In the genomic region with DNA sequence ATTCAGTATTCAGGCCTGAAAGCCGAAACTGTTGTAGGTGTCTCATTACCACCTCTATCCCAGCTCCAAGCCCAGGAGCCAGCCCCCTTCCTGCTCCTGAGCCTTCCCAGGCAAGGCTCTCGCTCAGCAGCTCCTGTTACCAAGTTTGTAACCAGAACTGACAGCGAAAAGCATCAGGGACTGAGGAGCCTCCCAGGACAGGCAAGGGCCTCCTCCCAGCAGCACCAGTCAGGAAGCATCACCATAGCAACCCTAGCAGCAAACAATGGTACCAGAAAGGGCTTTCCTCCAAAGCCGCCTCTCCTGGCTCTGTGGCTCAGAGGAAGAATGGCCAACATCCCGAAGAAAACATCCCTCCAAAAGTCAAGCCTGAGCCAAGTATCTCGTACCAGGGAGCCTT, we compare ENCODE assay signal across 10 mouse cellular contexts. TPM values are rescaled to one million over a fixed set of nuclear protein-coding genes. Genes with fewer than 3 reads are reported as not detected.
DNase-seq lines count a peak whose midpoint lies in the region; ATAC-seq lines count a peak whose summit lies in the region.
"Had no signal": no experiment of that assay in that cellular context is flagged by ENCODE, and none has a peak within 500 bp of the region (broad histone marks: within the 10 kb centered on the region; RNA-seq: fewer than 3 reads in every experiment).

Tex52 (plus strand) TSS at position 265 of the 400 bp plus-strand sequence.
Gm44596 (plus strand) TSS at position 312 of the 400 bp plus-strand sequence.

- no peak within 1 kb of the TSS for H3K4me3 ChIP-seq in forebrain, embryonic 10.5 days
- no peak within 1 kb of the TSS for H3K4me3 ChIP-seq in lung, embryonic 16.5 days (ENCODE audit: low read length)
- no peak within 1 kb of the TSS for H3K4me3 ChIP-seq in stomach, embryonic 16.5 days (replicated peaks; ENCODE audit: low read length)

- H3K4me2 ChIP-seq in lung, embryonic 16.5 days (ENCODE audit: low read depth, low read length) = no peak within 1 kb of the TSS
- no peak within 1 kb of the TSS for H3K4me2 ChIP-seq in stomach, embryonic 16.5 days (ENCODE audit: low read depth, low read length)

- H3K4me1 ChIP-seq in forebrain, embryonic 10.5 days = peaks cover 29% of the 10 kb centered on the region
- H3K4me1 ChIP-seq in lung, embryonic 16.5 days (replicated peaks; ENCODE audit: control insufficient read depth, insufficient read depth, low read length) = no peaks in the 10 kb centered on the region
- H3K4me1 ChIP-seq in stomach, embryonic 16.5 days (ENCODE audit: control insufficient read depth, insufficient read depth, low read length) = no peaks in the 10 kb centered on the region

- H3K27me3 ChIP-seq in forebrain, embryonic 10.5 days (ENCODE audit: poor library complexity, severe bottlenecking) = no peaks in the 10 kb centered on the region
- H3K27me3 ChIP-seq in lung, embryonic 16.5 days (ENCODE audit: control insufficient read depth, insufficient read depth, low read depth, low read length) = no peaks in the 10 kb centered on the region
- H3K27me3 ChIP-seq in stomach, embryonic 16.5 days (ENCODE audit: control insufficient read depth, insufficient read depth, low read length) = no peaks in the 10 kb centered on the region

- 17% methylated on average over 6 of the region's 6 CpGs for WGBS in forebrain, embryonic 10.5 days
- 55% methylated on average over 6 of the region's 6 CpGs for WGBS in lung, embryonic 16.5 days
- WGBS in stomach, embryonic 16.5 days = 58% methylated on average over 6 of the region's 6 CpGs

- H3K36me3 ChIP-seq in forebrain, embryonic 10.5 days (replicated peaks) = peaks cover 73% of the 10 kb centered on the region
- peaks cover 57% of the 10 kb centered on the region for H3K36me3 ChIP-seq in lung, embryonic 16.5 days (ENCODE audit: control insufficient read depth, insufficient read depth, low read length)
- peaks cover 11% of the 10 kb centered on the region for H3K36me3 ChIP-seq in stomach, embryonic 16.5 days (ENCODE audit: control insufficient read depth, insufficient read depth, low read length)

- H3K27ac ChIP-seq in forebrain, embryonic 10.5 days = peak within 1 kb of the TSS; percentile 6; the same call in 1 of the 2 replicates
- H3K27ac ChIP-seq in lung, embryonic 16.5 days (ENCODE audit: low read length) = no peak within 1 kb of the TSS
- H3K27ac ChIP-seq in stomach, embryonic 16.5 days (ENCODE audit: low read length) = peak within 1 kb of the TSS; percentile 71

- H3K9me3 ChIP-seq in forebrain, embryonic 10.5 days = no peaks in the 10 kb centered on the region
- H3K9me3 ChIP-seq in lung, embryonic 16.5 days (ENCODE audit: control insufficient read depth, low read length) = no peaks in the 10 kb centered on the region
- no peaks in the 10 kb centered on the region for H3K9me3 ChIP-seq in stomach, embryonic 16.5 days (replicated peaks; ENCODE audit: control insufficient read depth, low read length)

- ATAC-seq in frontal cortex, adult (ENCODE audit: low TSS enrichment) = peak; percentile 90
- ATAC-seq in lung, embryonic 16.5 days (ENCODE audit: low read depth) = peak; percentile 57
- ATAC-seq in stomach, embryonic 16.5 days (ENCODE audit: insufficient read depth, low FRiP score) = peak; percentile 56

- no peak within 1 kb of the TSS for H3K9ac ChIP-seq in lung, embryonic 16.5 days (ENCODE audit: low read length)
- no peak within 1 kb of the TSS for H3K9ac ChIP-seq in stomach, embryonic 16.5 days (ENCODE audit: low read length)

- intact Hi-C loops in heart, postnatal 25 days (cut with DNase I) = no loop called here

- no peak for DNase-seq in frontal cortex, postnatal 10 days (ENCODE audit: low spot score in 2 of 2)
- peak; percentile 52 for DNase-seq in forebrain, embryonic 10.5 days (ENCODE audit: extremely low spot score, low spot score)
- peak; percentile 33 for DNase-seq in heart, postnatal 25 days (ENCODE audit: low spot score)
- DNase-seq in adrenal gland, adult 8-10 months = no peak
- no peak for DNase-seq in ovary, adult 18-20 months (ENCODE audit: low spot score)

RNA-seq across cellular contexts. Expression of gene Tex52, which starts in this region (rescaled TPM):
- 0.44 and 0.71 TPM in 2 replicates for polyA plus RNA-seq in forebrain, embryonic 10.5 days (2016; fragmentation: Nextera tagmentation; extraction: Ambion mirVana)
- not detected for total RNA-seq in heart, postnatal 25 days (2021)
- polyA plus RNA-seq in lung, embryonic 16.5 days (2015; fragmentation: Nextera tagmentation; extraction: Ambion mirVana) = 0.31 and 0.65 TPM in 2 replicates
- 0.21 TPM in 2 replicates for polyA plus RNA-seq in stomach, embryonic 16.5 days (2015; fragmentation: Nextera tagmentation; extraction: Ambion mirVana)
- not detected for total RNA-seq in adrenal gland, adult 8-10 months (2022)
- polyA plus RNA-seq: small intestine, adult 2 months had no signal

RNA-seq across cellular contexts. Expression of gene Gm44596, which starts in this region (rescaled TPM):
- polyA plus RNA-seq in forebrain, embryonic 10.5 days (2016; fragmentation: Nextera tagmentation; extraction: Ambion mirVana) = not detected in 2 replicates
- total RNA-seq in heart, postnatal 25 days (2021) = not detected
- not detected in 2 replicates for polyA plus RNA-seq in lung, embryonic 16.5 days (2015; fragmentation: Nextera tagmentation; extraction: Ambion mirVana)
- polyA plus RNA-seq in stomach, embryonic 16.5 days (2015; fragmentation: Nextera tagmentation; extraction: Ambion mirVana) = not detected in 2 replicates
- total RNA-seq in adrenal gland, adult 8-10 months (2022) = not detected
- total RNA-seq: left cerebral cortex, adult 8-10 months had no signal
- polyA plus RNA-seq: small intestine, adult 2 months had no signal

Comparison
In these comparisons a context has a peak if more than half of its experiments do, and no peak if none do; other contexts are left out.
1. Peak in DNase-seq and H3K27ac ChIP-seq in forebrain, embryonic 10.5 days; RNA of the genes that start here not detected or under 1 TPM.
2. Peak in DNase-seq in heart, postnatal 25 days; RNA of the genes that start here not detected or under 1 TPM.
3. Peak in ATAC-seq in lung, embryonic 16.5 days; RNA of the genes that start here not detected or under 1 TPM.
4. Peak in ATAC-seq and H3K27ac ChIP-seq in stomach, embryonic 16.5 days; RNA of the genes that start here not detected or under 1 TPM.